Mouse (Mus musculus): ENCODE results near the gene Olfr1065. TPM values are rescaled to one million over a fixed set of nuclear protein-coding genes. Genes with fewer than 3 reads are reported as not detected.
A peak's percentile ranks its signal among the peaks of the same experiment; 100 is the strongest.

The Olfr1065 gene
- polyA plus RNA-seq, 1 experiment from 2014 or later: not detected

- ATAC-seq (replicated peaks; ENCODE audit: low FRiP score): peak; percentile 51; the same call in 1 of the 2 replicates
Measured at GRCm38 (mm10) chr2:86395114-86395513, 55.3 kb downstream of the Olfr1065 start.

More at GRCm38 (mm10) chr2:86395114-86395513, 55.3 kb downstream of the Olfr1065 start:
- no peak for DNase-seq (ENCODE audit: low spot score)
- H3K4me1 ChIP-seq (replicated peaks; ENCODE audit: control insufficient read depth, insufficient read depth, low read length): no peaks in the 10 kb centered on the region
- H3K36me3 ChIP-seq (ENCODE audit: control insufficient read depth, insufficient read depth, low read length): no peaks in the 10 kb centered on the region
- no peaks in the 10 kb centered on the region for H3K27me3 ChIP-seq (ENCODE audit: control insufficient read depth, insufficient read depth, low read length)
- H3K9me3 ChIP-seq (ENCODE audit: control insufficient read depth, low read length): no peaks in the 10 kb centered on the region
- no peak overlapping the region for H3K27ac ChIP-seq (ENCODE audit: low read depth, low read length)
- WGBS: 85% methylated on average over 2 of the region's 2 CpGs
- H3K4me2 ChIP-seq (ENCODE audit: low read depth, low read length, severe bottlenecking): no peak overlapping the region
- no peak overlapping the region for H3K4me3 ChIP-seq (ENCODE audit: low read depth, low read length)
- H3K9ac ChIP-seq (ENCODE audit: low read length): no peak overlapping the region

Other genes starting within 250 kb of the Olfr1065 start
- not detected in 2 replicates for gene Olfr1045, start 247.6 kb downstream of the Olfr1065 start, polyA plus RNA-seq (2014; fragmentation: Nextera tagmentation; extraction: Ambion mirVana)
- gene Olfr1046, start 231.3 kb downstream of the Olfr1065 start, polyA plus RNA-seq (2014; fragmentation: Nextera tagmentation; extraction: Ambion mirVana): not detected in 2 replicates
- not detected in 2 replicates for gene Olfr1047, start 219.2 kb downstream of the Olfr1065 start, polyA plus RNA-seq (2014; fragmentation: Nextera tagmentation; extraction: Ambion mirVana)
- gene Olfr1048, start 210.3 kb downstream of the Olfr1065 start, polyA plus RNA-seq (2014; fragmentation: Nextera tagmentation; extraction: Ambion mirVana): not detected in 2 replicates
- not detected in 2 replicates for gene Olfr1049, start 192.3 kb downstream of the Olfr1065 start, polyA plus RNA-seq (2014; fragmentation: Nextera tagmentation; extraction: Ambion mirVana)
- not detected in 2 replicates for gene Olfr1051, start 171.5 kb downstream of the Olfr1065 start, polyA plus RNA-seq (2014; fragmentation: Nextera tagmentation; extraction: Ambion mirVana)
- not detected in 2 replicates for gene Olfr1052, start 158.1 kb downstream of the Olfr1065 start, polyA plus RNA-seq (2014; fragmentation: Nextera tagmentation; extraction: Ambion mirVana)
- not detected in 2 replicates for gene Olfr1053, start 135.3 kb downstream of the Olfr1065 start, polyA plus RNA-seq (2014; fragmentation: Nextera tagmentation; extraction: Ambion mirVana)
- gene Olfr1054, start 115.2 kb downstream of the Olfr1065 start, polyA plus RNA-seq (2014; fragmentation: Nextera tagmentation; extraction: Ambion mirVana): not detected in 2 replicates
- not detected in 2 replicates for gene Olfr1055, start 100.3 kb downstream of the Olfr1065 start, polyA plus RNA-seq (2014; fragmentation: Nextera tagmentation; extraction: Ambion mirVana)
- gene Olfr1056, start 88.1 kb downstream of the Olfr1065 start, polyA plus RNA-seq (2014; fragmentation: Nextera tagmentation; extraction: Ambion mirVana): not detected in 2 replicates
- not detected in 2 replicates for gene Olfr1057, start 72.2 kb downstream of the Olfr1065 start, polyA plus RNA-seq (2014; fragmentation: Nextera tagmentation; extraction: Ambion mirVana)
- not detected in 2 replicates for gene Olfr1058, start 62.0 kb downstream of the Olfr1065 start, polyA plus RNA-seq (2014; fragmentation: Nextera tagmentation; extraction: Ambion mirVana)
- not detected in 2 replicates for gene Olfr1061, start 36.5 kb downstream of the Olfr1065 start, polyA plus RNA-seq (2014; fragmentation: Nextera tagmentation; extraction: Ambion mirVana)
- not detected in 2 replicates for gene Olfr1062, start 23.8 kb downstream of the Olfr1065 start, polyA plus RNA-seq (2014; fragmentation: Nextera tagmentation; extraction: Ambion mirVana)
- gene Olfr1066, start 5.7 kb upstream of the Olfr1065 start, polyA plus RNA-seq (2014; fragmentation: Nextera tagmentation; extraction: Ambion mirVana): not detected in 2 replicates
- gene Olfr228, start 36.8 kb upstream of the Olfr1065 start, polyA plus RNA-seq (2014; fragmentation: Nextera tagmentation; extraction: Ambion mirVana): not detected in 2 replicates
- not detected in 2 replicates for gene Olfr1076, start 57.9 kb upstream of the Olfr1065 start, polyA plus RNA-seq (2014; fragmentation: Nextera tagmentation; extraction: Ambion mirVana)
- gene Olfr1079, start 91.9 kb upstream of the Olfr1065 start, polyA plus RNA-seq (2014; fragmentation: Nextera tagmentation; extraction: Ambion mirVana): not detected in 2 replicates
- gene Olfr1080, start 107.6 kb upstream of the Olfr1065 start, polyA plus RNA-seq (2014; fragmentation: Nextera tagmentation; extraction: Ambion mirVana): not detected in 2 replicates
- not detected in 2 replicates for gene Olfr1082, start 148.4 kb upstream of the Olfr1065 start, polyA plus RNA-seq (2014; fragmentation: Nextera tagmentation; extraction: Ambion mirVana)
- not detected in 2 replicates for gene Olfr1084, start 189.1 kb upstream of the Olfr1065 start, polyA plus RNA-seq (2014; fragmentation: Nextera tagmentation; extraction: Ambion mirVana)
- gene Olfr1085, start 211.4 kb upstream of the Olfr1065 start, polyA plus RNA-seq (2014; fragmentation: Nextera tagmentation; extraction: Ambion mirVana): not detected in 2 replicates
- gene Olfr1086, start 229.5 kb upstream of the Olfr1065 start, polyA plus RNA-seq (2014; fragmentation: Nextera tagmentation; extraction: Ambion mirVana): not detected in 2 replicates
- not detected in 2 replicates for gene Olfr1087, start 247.8 kb upstream of the Olfr1065 start, polyA plus RNA-seq (2014; fragmentation: Nextera tagmentation; extraction: Ambion mirVana)